Mouse (Mus musculus): ENCODE results near the gene Cldn7.

The Cldn7 gene

GRCm38 (mm10) chr11:70016669-70017068 lies 52.1 kb downstream of the Cldn7 start, which contains the start of gene Dlg4:
Dlg4 (plus strand) TSS chr11:70016942.
- no peak for DNase-seq

- DNase-seq = no peak
Measured at GRCm38 (mm10) chr11:70017199-70017767, 52.7 kb downstream of the Cldn7 start.
